Mouse (Mus musculus): ENCODE data around the gene Hddc3. TPM values are rescaled to one million over a fixed set of nuclear protein-coding genes. Genes with fewer than 3 reads are reported as not detected.
"Not testable (repeated sequence)": the region's sequence is repeated elsewhere in the genome, so short reads cannot be mapped to it uniquely, and the experiment has no call there.

Hddc3 gene
- total RNA-seq, 2 experiments from 2014 or later: 23.6 to 26.1 TPM

- intact Hi-C loops (cut with DNase I): no loop called here
- Histone ChIP-seq H3K4me3 (no peak overlapping the region), H3K27ac (no peak overlapping the region)
- TF ChIP-seq CTCF (IDR thresholded peaks at IDR 0.05): no peak
- no peak for DNase-seq
These were observed 51.7 kb downstream of the Hddc3 start for GRCm38 (mm10) chr7:80394600-80394999.

- H3K27ac ChIP-seq; H3K4me3 ChIP-seq; DNase-seq; intact Hi-C loops (cut with DNase I): not testable (repeated sequence)
- TF ChIP-seq CTCF (IDR thresholded peaks at IDR 0.05): peak; percentile 43
These were observed 53.5 kb downstream of the Hddc3 start for GRCm38 (mm10) chr7:80396427-80396826.

- intact Hi-C loops (cut with DNase I): no loop called here
- no peak overlapping the region for H3K27ac ChIP-seq
These were observed 55.1 kb downstream of the Hddc3 start for GRCm38 (mm10) chr7:80397986-80398385.

GRCm38 (mm10) chr7:80398654-80399444 lies 55.9 kb downstream of the Hddc3 start:
- TF ChIP-seq CTCF (IDR thresholded peaks at IDR 0.05): peak; percentile 23
- H3K27ac ChIP-seq: peak overlapping the region; percentile 25; the same call in 1 of the 2 replicates
- intact Hi-C loops (cut with DNase I): no loop called here
- DNase-seq: no peak
- H3K4me3 ChIP-seq: peak overlapping the region; percentile 19

More at GRCm38 (mm10) chr7:80397986-80398385, 55.1 kb downstream of the Hddc3 start:
- TF ChIP-seq CTCF (IDR thresholded peaks at IDR 0.05): no peak
- DNase-seq: no peak
- H3K4me3 ChIP-seq: no peak overlapping the region

- peak overlapping the region; percentile 94 for H3K27ac ChIP-seq
- DNase-seq: peak; percentile 71
- TF ChIP-seq CTCF (IDR thresholded peaks at IDR 0.05): no peak
- peak overlapping the region; percentile 90 for H3K4me3 ChIP-seq
- intact Hi-C loops (cut with DNase I): loop anchor here (5.0 kb wide), 1 partner anchor 47 kb away; no protein-coding TSS in a partner anchor
These were observed 57.2 kb downstream of the Hddc3 start for GRCm38 (mm10) chr7:80400099-80400498.

Other genes with a start within 250 kb of the Hddc3 start
- 100 to 1,000 TPM; 236 to 647 TPM for gene Idh2, start 227.7 kb upstream of the Hddc3 start, total RNA-seq (2021)
- 1 to 10 TPM; 1.8 to 2.1 TPM for gene Sema4b, start 156.3 kb upstream of the Hddc3 start, total RNA-seq (2021)
- 1 to 10 TPM; 5.6 to 9.0 TPM for gene Cib1, start 110.3 kb upstream of the Hddc3 start, total RNA-seq (2021)
- under 1 TPM; 0.79 to 0.86 TPM for gene Gdpgp1, start 110.2 kb upstream of the Hddc3 start, total RNA-seq (2021)
- gene Ttll13, start 96.7 kb upstream of the Hddc3 start, total RNA-seq (2021): under 1 TPM in 1 of 2 experiments, not detected in 1; 0.15 TPM
- gene Ngrn, start 81.9 kb upstream of the Hddc3 start, total RNA-seq (2021): 10 to 100 TPM; 19.8 to 25.0 TPM
- gene Vps33b, start 73.5 kb upstream of the Hddc3 start, total RNA-seq (2021): 1 to 10 TPM; 2.9 to 3.3 TPM
- under 1 TPM; 0.38 to 0.45 TPM for gene Prc1, start 48.7 kb upstream of the Hddc3 start, total RNA-seq (2021)
- gene Rccd1, start 18.6 kb upstream of the Hddc3 start, total RNA-seq (2021): 1 to 10 TPM; 7.3 to 8.4 TPM
- gene Unc45a, start 2.1 kb upstream of the Hddc3 start, total RNA-seq (2021): 10 to 100 TPM; 12.3 to 12.7 TPM
- gene Man2a2, start 28.3 kb downstream of the Hddc3 start, total RNA-seq (2021): 100 to 1,000 TPM; 111 to 161 TPM
- 1 to 10 TPM; 2.6 to 3.9 TPM for gene Fes, start 44.8 kb downstream of the Hddc3 start, total RNA-seq (2021)
- gene Furin, start 62.3 kb downstream of the Hddc3 start, total RNA-seq (2021): 10 to 100 TPM; 48.5 to 49.0 TPM
- 1 to 10 TPM; 1.0 TPM for gene Blm, start 192.0 kb downstream of the Hddc3 start, total RNA-seq (2021)